Mouse (Mus musculus) embryonic facial prominence, embryonic 12.5 days (tissue): ENCODE data around the gene Osgep. TPM values are rescaled to one million over a fixed set of nuclear protein-coding genes. Genes with fewer than 3 reads are reported as not detected.
"Not testable (repeated sequence)": the region's sequence is repeated elsewhere in the genome, so short reads cannot be mapped to it uniquely, and the experiment has no call there.

Experiments
- ATAC-seq: fragments of 200-750 bp; cut with Nextera tagmentation; 2 replicates; pipeline ENCODE4 v1.8.0; 2017; ENCODE audit not compliant: insufficient number of reproducible peaks, insufficient read depth, low FRiP score, low TSS enrichment
- H3K27ac ChIP-seq: fragments of 300-500 bp; sonication (generic); 2 replicates; pipeline ENCODE4 v1.5.1; 2016; ENCODE audit warnings: mild to moderate bottlenecking
- H3K27me3 ChIP-seq: fragments of 300-500 bp; sonication (generic); 2 replicates; pipeline ENCODE4 v1.6.1; 2016; ENCODE audit warnings: mild to moderate bottlenecking, moderate library complexity
- H3K36me3 ChIP-seq: fragments of 300-500 bp; sonication (generic); 2 replicates; pipeline ENCODE4 v1.6.1; 2016; ENCODE audit warnings: mild to moderate bottlenecking
- H3K4me1 ChIP-seq: fragments of 300-500 bp; sonication (generic); 2 replicates; pipeline ENCODE4 v1.6.1; 2016
- H3K4me2 ChIP-seq: fragments of 300-500 bp; sonication (generic); replicated peaks from 2 replicates; pipeline ENCODE4 v1.6.1; 2016; ENCODE audit warnings: mild to moderate bottlenecking, moderate library complexity
- H3K4me3 ChIP-seq: fragments of 300-500 bp; sonication (generic); 2 replicates; pipeline ENCODE4 v1.5.1; 2016; ENCODE audit warnings: mild to moderate bottlenecking
- H3K9ac ChIP-seq: fragments of 300-500 bp; sonication (generic); 2 replicates; pipeline ENCODE4 v1.6.1; 2016; ENCODE audit warnings: mild to moderate bottlenecking, moderate library complexity
- H3K9me3 ChIP-seq: fragments of 300-500 bp; sonication (generic); 2 replicates; pipeline ENCODE4 v1.6.1; 2016; ENCODE audit warnings: mild to moderate bottlenecking, moderate library complexity
- WGBS: fragments of 180-500 bp; shearing (Covaris S2); methylation state at CpG from one replicate; pipeline ENCODE4 v1.1.7; 2016; 5-methylcytosine and 5-hydroxymethylcytosine counted together
- polyA plus RNA-seq: library from polyadenylated mRNA; unstranded; fragments of >200 nt; fragmentation: Nextera tagmentation; extraction: Ambion mirVana; gene quantifications from 2 replicates; pipeline ENCODE4 v1.2.1, GENCODE M21; 2016

Gene Osgep
- polyA plus RNA-seq, 1 experiment from 2014 or later, result 162 TPM

GRCm38 (mm10) chr14:50955942-50956508, 31.3 kb upstream of the Osgep start, which contains the start of gene Pnp2:
Gene Pnp2, plus strand, starts transcription at chr14:50955992.
- not testable (repeated sequence) for H3K36me3 ChIP-seq, H3K9ac ChIP-seq, H3K9me3 ChIP-seq, H3K27me3 ChIP-seq, H3K4me1 ChIP-seq, H3K27ac ChIP-seq
- WGBS, result 6% methylated on average over 18 of the region's 19 CpGs
- ATAC-seq, result peak; percentile 75
- 0 out of 2 replicates have a peak within 1 kb of the TSS, but pooled peaks have one; percentile 4 for H3K4me3 ChIP-seq
- peak within 1 kb of the TSS; percentile 36 for H3K4me2 ChIP-seq

- no peak for ATAC-seq
- Histone ChIP-seq H3K4me3 (no peak overlapping the region), H3K9me3 (no peaks in the 10 kb centered on the region), H3K4me2 (no peak overlapping the region), H3K4me1 (no peaks in the 10 kb centered on the region), H3K9ac (no peak overlapping the region), H3K27me3 (no peaks in the 10 kb centered on the region), H3K36me3 (peaks cover 8% of the 10 kb centered on the region), H3K27ac (no peak overlapping the region)
- 89% methylated on average over 10 of the region's 10 CpGs for WGBS
These were observed 30.8 kb upstream of the Osgep start for GRCm38 (mm10) chr14:50955487-50955886.

GRCm38 (mm10) chr14:50945526-50945925, 20.8 kb upstream of the Osgep start:
- 30% methylated on average over 3 of the region's 3 CpGs for WGBS

DNA sequence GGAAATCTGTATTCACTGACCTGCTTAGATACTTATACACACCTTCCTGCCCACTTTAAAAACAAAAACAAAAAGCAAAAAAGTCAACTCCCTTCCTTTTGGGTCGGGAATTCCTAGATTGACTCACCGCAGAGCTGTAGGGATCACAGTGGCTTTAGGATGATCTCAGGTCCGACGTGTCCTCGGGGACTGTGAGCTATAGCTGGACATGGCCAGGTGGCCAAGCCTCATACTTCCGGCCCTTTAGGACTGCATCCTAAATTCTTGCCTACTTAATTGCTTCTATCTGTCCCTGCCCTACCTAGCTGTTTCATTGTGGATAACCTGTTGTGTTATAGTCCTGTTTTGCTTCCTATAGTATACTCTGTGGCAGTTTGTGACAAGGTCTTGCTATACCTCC, 20.4 kb upstream of the Osgep start:
- H3K27ac ChIP-seq, result peak overlapping the region; percentile 86
- H3K27me3 ChIP-seq, result not testable (repeated sequence)
- WGBS, result 8% methylated on average over 6 of the region's 6 CpGs

More at GRCm38 (mm10) chr14:50945526-50945925, 20.8 kb upstream of the Osgep start:
- not testable (repeated sequence) for H3K27ac ChIP-seq, ATAC-seq, H3K4me1 ChIP-seq, H3K9ac ChIP-seq, H3K9me3 ChIP-seq, H3K27me3 ChIP-seq, H3K36me3 ChIP-seq
- Histone ChIP-seq H3K4me2 (peak overlapping the region; percentile 65), H3K4me3 (peak overlapping the region; percentile 42)

GRCm38 (mm10) chr14:50944668-50945033, 20.0 kb upstream of the Osgep start:
- WGBS, result under 1% methylated on average over 15 of the region's 15 CpGs
- not testable (repeated sequence) for H3K9me3 ChIP-seq, H3K36me3 ChIP-seq, H3K27me3 ChIP-seq, H3K4me1 ChIP-seq
- Histone ChIP-seq H3K4me2 (peak overlapping the region; percentile 65), H3K9ac (peak overlapping the region; percentile 62), H3K4me3 (peak overlapping the region; percentile 42), H3K27ac (peak overlapping the region; percentile 86)
- ATAC-seq, result peak; percentile 96

More for the DNA sequence above, 20.4 kb upstream of the Osgep start:
- not testable (repeated sequence) for H3K36me3 ChIP-seq, ATAC-seq, H3K4me1 ChIP-seq, H3K9me3 ChIP-seq
- peak overlapping the region; percentile 42 for H3K4me3 ChIP-seq
- H3K4me2 ChIP-seq, result peak overlapping the region; percentile 65
- peak overlapping the region; percentile 62 for H3K9ac ChIP-seq

GRCm38 (mm10) chr14:50943932-50944667, 19.4 kb upstream of the Osgep start, which contains the start of gene Gm49342:
Gene Gm49342, plus strand, starts transcription at chr14:50944517.
- Histone ChIP-seq H3K4me1 (no peaks in the 10 kb centered on the region), H3K4me2 (peak within 1 kb of the TSS; percentile 65), H3K9me3 (no peaks in the 10 kb centered on the region), H3K36me3 (no peaks in the 10 kb centered on the region), H3K9ac (peak within 1 kb of the TSS; percentile 62), H3K4me3 (peak within 1 kb of the TSS; percentile 42), H3K27me3 (no peaks in the 10 kb centered on the region), H3K27ac (peak within 1 kb of the TSS; percentile 86)
- peak; percentile 96 for ATAC-seq
- WGBS, result 19% methylated on average over 31 of the region's 31 CpGs

- no peak overlapping the region for H3K4me2 ChIP-seq
- no peaks in the 10 kb centered on the region for H3K4me1 ChIP-seq
- 38% methylated on average over 2 of the region's 2 CpGs for WGBS
- no peak overlapping the region for H3K27ac ChIP-seq
- no peak for ATAC-seq
- no peak overlapping the region for H3K4me3 ChIP-seq
- no peaks in the 10 kb centered on the region for H3K9me3 ChIP-seq
- no peaks in the 10 kb centered on the region for H3K36me3 ChIP-seq
- no peak overlapping the region for H3K9ac ChIP-seq
- no peaks in the 10 kb centered on the region for H3K27me3 ChIP-seq
These were observed 14.2 kb upstream of the Osgep start for GRCm38 (mm10) chr14:50938940-50939339.

- 89% methylated on average over 3 of the region's 3 CpGs for WGBS
These were observed 13.6 kb upstream of the Osgep start for GRCm38 (mm10) chr14:50938119-50938908.

GRCm38 (mm10) chr14:50936649-50937048, 12.0 kb upstream of the Osgep start:
- Histone ChIP-seq H3K4me2 (no peak overlapping the region), H3K9ac (no peak overlapping the region), H3K27me3 (no peaks in the 10 kb centered on the region), H3K9me3 (no peaks in the 10 kb centered on the region), H3K4me3 (no peak overlapping the region), H3K36me3 (no peaks in the 10 kb centered on the region), H3K4me1 (no peaks in the 10 kb centered on the region), H3K27ac (no peak overlapping the region)
- 67% methylated on average over 1 of the region's 1 CpGs for WGBS
- ATAC-seq, result no peak

More at GRCm38 (mm10) chr14:50938119-50938908, 13.6 kb upstream of the Osgep start:
- Histone ChIP-seq H3K4me2 (no peak overlapping the region), H3K27ac (no peak overlapping the region), H3K36me3 (no peaks in the 10 kb centered on the region), H3K9ac (no peak overlapping the region), H3K27me3 (no peaks in the 10 kb centered on the region), H3K9me3 (no peaks in the 10 kb centered on the region), H3K4me1 (no peaks in the 10 kb centered on the region), H3K4me3 (no peak overlapping the region)
- ATAC-seq, result no peak

GRCm38 (mm10) chr14:50931493-50932020, 6.9 kb upstream of the Osgep start:
- Histone ChIP-seq H3K27ac (peak overlapping the region; percentile 93), H3K4me3 (peak overlapping the region; percentile 92), H3K9me3 (no peaks in the 10 kb centered on the region), H3K36me3 (peaks cover 25% of the 10 kb centered on the region), H3K9ac (peak overlapping the region; percentile 44), H3K27me3 (no peaks in the 10 kb centered on the region), H3K4me2 (peak overlapping the region; percentile 62), H3K4me1 (peaks cover 10% of the 10 kb centered on the region; the same call in 1 of the 2 replicates)
- ATAC-seq, result peak; percentile 2; the same call in 1 of the 2 replicates
- WGBS, result 11% methylated on average over 12 of the region's 12 CpGs

DNA sequence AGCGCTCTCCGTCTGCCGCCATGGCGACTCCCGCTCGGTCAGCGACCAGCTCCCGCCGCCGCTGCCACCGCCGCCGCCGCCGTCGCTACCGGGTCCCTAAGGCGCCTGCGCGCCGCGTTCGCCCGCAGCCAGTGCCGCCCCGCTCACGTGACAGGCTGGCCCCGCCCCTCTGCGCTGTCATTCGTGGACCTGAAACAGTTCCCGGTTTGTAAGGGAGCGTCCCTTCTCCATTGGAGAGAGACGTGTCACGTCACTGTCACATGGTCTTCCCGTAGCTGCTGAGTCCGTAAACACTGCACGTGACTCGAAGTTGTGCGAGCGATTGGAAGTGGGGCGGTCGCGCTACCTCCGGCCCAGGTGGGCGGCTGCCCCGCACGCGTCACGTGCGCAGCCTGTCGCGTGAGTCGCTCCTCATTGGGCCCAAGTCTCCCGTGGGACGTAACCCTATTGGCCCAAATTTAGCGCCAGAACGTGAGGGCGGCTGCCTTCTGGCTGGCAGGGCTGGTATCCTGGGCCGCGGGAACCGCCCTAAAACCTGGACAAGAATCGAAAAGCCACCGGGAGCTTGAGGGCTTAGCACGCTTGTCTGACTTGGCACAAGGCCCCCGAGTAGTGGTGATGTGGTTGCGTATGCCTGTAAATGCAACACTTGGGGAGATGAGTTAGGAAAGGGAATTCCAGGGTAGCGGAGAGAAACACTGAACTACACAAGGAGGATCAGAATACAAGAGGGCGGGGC, 6.2 kb upstream of the Osgep start, which contains the start of the genes Pip4p1 and Pnp:
Gene Pip4p1 (minus strand): TSS at position 103 of the 739 bp plus-strand sequence.
Gene Pnp (plus strand): TSS at position 329 of the 739 bp plus-strand sequence.
- peak within 1 kb of the TSS; percentile 93 for H3K27ac ChIP-seq
- WGBS, result under 1% methylated on average over 68 of the region's 68 CpGs
- ATAC-seq, result peak; percentile 98
- peak within 1 kb of the TSS; percentile 92 for H3K4me3 ChIP-seq
- peaks cover 30% of the 10 kb centered on the region for H3K36me3 ChIP-seq
- H3K9ac ChIP-seq, result peak within 1 kb of the TSS; percentile 81
- peaks cover 16% of the 10 kb centered on the region for H3K4me1 ChIP-seq
- no peaks in the 10 kb centered on the region for H3K9me3 ChIP-seq
- no peaks in the 10 kb centered on the region for H3K27me3 ChIP-seq
- H3K4me2 ChIP-seq, result peak within 1 kb of the TSS; percentile 85
